Comparison of ENCODE assay signal across 8 mouse cellular contexts in genomic region chr5:129020731-129021130, GRCm38 (mm10). TPM values are rescaled to one million over a fixed set of nuclear protein-coding genes. Genes with fewer than 3 reads are reported as not detected.
DNase-seq lines count a peak whose midpoint lies in the region; ATAC-seq and TF ChIP-seq lines count a peak whose summit lies in the region.

No protein-coding gene starts in this region.

- no peaks in the 10 kb centered on the region for H3K27me3 ChIP-seq in heart, embryonic 15.5 days
- H3K27me3 ChIP-seq in limb, embryonic 13.5 days = no peaks in the 10 kb centered on the region
- H3K27me3 ChIP-seq in midbrain, embryonic 14.5 days (ENCODE audit: control insufficient read depth, insufficient read depth, low read length) = no peaks in the 10 kb centered on the region

- peak overlapping the region; percentile 79 for H3K4me2 ChIP-seq in heart, embryonic 15.5 days
- H3K4me2 ChIP-seq in limb, embryonic 13.5 days (replicated peaks) = peak overlapping the region; percentile 81
- peak overlapping the region; percentile 96 for H3K4me2 ChIP-seq in midbrain, embryonic 14.5 days (ENCODE audit: low read length)

- peaks cover 2% of the 10 kb centered on the region; the same call in 1 of the 2 replicates for H3K4me1 ChIP-seq in bone marrow, adult 2 months (ENCODE audit: control insufficient read depth, insufficient read depth, low read length)
- peaks cover 16% of the 10 kb centered on the region for H3K4me1 ChIP-seq in heart, embryonic 15.5 days (replicated peaks)
- peaks cover 15% of the 10 kb centered on the region for H3K4me1 ChIP-seq in limb, embryonic 13.5 days
- peaks cover 19% of the 10 kb centered on the region for H3K4me1 ChIP-seq in midbrain, embryonic 14.5 days (ENCODE audit: control insufficient read depth, insufficient read depth, low read length)

- WGBS in bone marrow, adult 2 months = 2% methylated on average over 28 of the region's 28 CpGs
- WGBS in heart, embryonic 15.5 days = 2% methylated on average over 28 of the region's 28 CpGs
- WGBS in limb, embryonic 13.5 days = under 1% methylated on average over 28 of the region's 28 CpGs
- 6% methylated on average over 28 of the region's 28 CpGs for WGBS in midbrain, embryonic 14.5 days

- H3K9ac ChIP-seq in heart, embryonic 15.5 days = peak overlapping the region; percentile 97
- peak overlapping the region; percentile 98 for H3K9ac ChIP-seq in limb, embryonic 13.5 days
- peak overlapping the region; percentile 78 for H3K9ac ChIP-seq in midbrain, embryonic 14.5 days (replicated peaks; ENCODE audit: low read length)

- H3K36me3 ChIP-seq in heart, embryonic 15.5 days = peaks cover 5% of the 10 kb centered on the region
- H3K36me3 ChIP-seq in limb, embryonic 13.5 days = peaks cover 29% of the 10 kb centered on the region
- H3K36me3 ChIP-seq in midbrain, embryonic 14.5 days (ENCODE audit: control insufficient read depth, insufficient read depth, low read length) = peaks cover 22% of the 10 kb centered on the region; the same call in 1 of the 2 replicates

- peak overlapping the region; percentile 96 for H3K27ac ChIP-seq in bone marrow, adult 2 months (ENCODE audit: control insufficient read depth, insufficient read depth, low read depth, low read length, poor library complexity)
- peak overlapping the region; percentile 99 for H3K27ac ChIP-seq in heart, embryonic 15.5 days
- H3K27ac ChIP-seq in limb, embryonic 13.5 days = peak overlapping the region; percentile 95
- H3K27ac ChIP-seq in midbrain, embryonic 14.5 days (replicated peaks; ENCODE audit: low read depth, low read length) = peak overlapping the region; percentile 99

- H3K9me3 ChIP-seq in heart, embryonic 15.5 days (replicated peaks) = no peaks in the 10 kb centered on the region
- no peaks in the 10 kb centered on the region for H3K9me3 ChIP-seq in limb, embryonic 13.5 days
- H3K9me3 ChIP-seq in midbrain, embryonic 14.5 days (ENCODE audit: control insufficient read depth, low read length) = no peaks in the 10 kb centered on the region

- TF ChIP-seq CTCF in bone marrow, adult 2 months (IDR thresholded peaks at IDR 0.05; ENCODE audit: control insufficient read depth, insufficient read depth, low read length) = no peak

- peak; percentile 50 for DNase-seq in embryo, embryonic 11 days
- DNase-seq in embryo, embryonic 10.5 days (ENCODE audit: low spot score) = no peak
- DNase-seq in 3T3-L1 (ENCODE audit: low read depth, low spot score) = peak; percentile 31
- no peak for DNase-seq in midbrain, embryonic 14.5 days
- DNase-seq in ovary, postnatal 14 days (ENCODE audit: low spot score) = no peak

- TF ChIP-seq POLR2A in bone marrow, adult 2 months (IDR thresholded peaks at IDR 0.05; ENCODE audit: borderline replicate concordance, control insufficient read depth, low read depth, low read length) = no peak

- H3K4me3 ChIP-seq in bone marrow, adult 2 months (replicated peaks; ENCODE audit: control insufficient read depth, low read depth, low read length) = peak overlapping the region; percentile 84
- H3K4me3 ChIP-seq in heart, embryonic 15.5 days = peak overlapping the region; percentile 96
- H3K4me3 ChIP-seq in limb, embryonic 13.5 days = peak overlapping the region; percentile 92
- peak overlapping the region; percentile 88 for H3K4me3 ChIP-seq in midbrain, embryonic 14.5 days (replicated peaks; ENCODE audit: low read depth, low read length)

- ATAC-seq in heart, embryonic 15.5 days (replicated peaks; ENCODE audit: insufficient number of reproducible peaks, insufficient read depth, low FRiP score, low read depth) = no peak; the same call in 1 of the 2 replicates
- no peak for ATAC-seq in limb, embryonic 13.5 days (ENCODE audit: low FRiP score, low read depth)
- 0 out of 2 replicates have a peak, but pooled peaks have one; percentile 1 for ATAC-seq in midbrain, embryonic 14.5 days (ENCODE audit: low FRiP score, low TSS enrichment)

RNA-seq across cellular contexts. Expression of gene Ran, which starts 0.9 kb away (rescaled TPM):
- 135 and 227 TPM in 2 replicates for polyA plus RNA-seq in bone marrow, adult 2 months (2011; ENCODE audit: insufficient read depth, insufficient read length, low replicate concordance, missing spikeins)
- polyA plus RNA-seq in heart, embryonic 15.5 days (2015; fragmentation: Nextera tagmentation; extraction: Ambion mirVana) = 321 and 323 TPM in 2 replicates
- 561 and 579 TPM in 2 replicates for polyA plus RNA-seq in limb, embryonic 13.5 days (2015; fragmentation: Nextera tagmentation; extraction: Ambion mirVana)
- polyA plus RNA-seq in midbrain, embryonic 14.5 days (2014; fragmentation: Nextera tagmentation; extraction: Ambion mirVana) = 391 and 451 TPM in 2 replicates

RNA-seq across cellular contexts. Expression of gene Stx2, which starts 12.4 kb away (rescaled TPM):
- 61.5 and 90.6 TPM in 2 replicates for polyA plus RNA-seq in bone marrow, adult 2 months (2011; ENCODE audit: insufficient read depth, insufficient read length, low replicate concordance, missing spikeins)
- polyA plus RNA-seq in heart, embryonic 15.5 days (2015; fragmentation: Nextera tagmentation; extraction: Ambion mirVana) = 21.0 and 25.7 TPM in 2 replicates
- 28.0 and 30.5 TPM in 2 replicates for polyA plus RNA-seq in limb, embryonic 13.5 days (2015; fragmentation: Nextera tagmentation; extraction: Ambion mirVana)
- polyA plus RNA-seq in midbrain, embryonic 14.5 days (2014; fragmentation: Nextera tagmentation; extraction: Ambion mirVana) = 10.4 and 15.6 TPM in 2 replicates

Comparison
In these comparisons a context has a peak if more than half of its experiments do, and no peak if none do; other contexts are left out.
1. DNase-seq: peak in embryo, embryonic 11 days (single experiment) and 3T3-L1 (single experiment); none in embryo, embryonic 10.5 days (single experiment), midbrain, embryonic 14.5 days (single experiment) and ovary, postnatal 14 days (single experiment).
2. Peak in every context shown above with its lines, with median percentiles within 50 percentile points of each other: H3K27ac ChIP-seq, H3K4me3 ChIP-seq, H3K4me2 ChIP-seq and H3K9ac ChIP-seq.